Mouse (Mus musculus): ENCODE measurements around the gene Egfl6. TPM values are rescaled to one million over a fixed set of nuclear protein-coding genes. Genes with fewer than 3 reads are reported as not detected.

Gene Egfl6
- total RNA-seq (2023) = under 1 TPM; 0.86 to 0.96 TPM

GRCm38 (mm10) chrX:166584947-166585824 lies at the start of gene Egfl6:
Gene Egfl6 (minus strand): TSS chrX:166585720.

GRCm38 (mm10) chrX:166518345-166518744 lies 67.2 kb downstream of the Egfl6 start, which contains the start of gene Tceanc:
Gene Tceanc (minus strand): TSS chrX:166518567.

GRCm38 (mm10) chrX:166479365-166479983 lies 106.0 kb downstream of the Egfl6 start, which contains the start of gene Rab9:
Gene Rab9 (minus strand): TSS chrX:166479867.

Other genes with a start within 250 kb of the Egfl6 start
- gene Trappc2, start 145.1 kb downstream of the Egfl6 start, total RNA-seq (2023) = 10 to 100 TPM in 1 of 2 experiments, 1 to 10 TPM in 1; 7.1 to 11.4 TPM
- gene Ofd1, start 145.0 kb downstream of the Egfl6 start, total RNA-seq (2023) = 10 to 100 TPM; 15.5 to 18.6 TPM
- gene Rab9, start 105.9 kb downstream of the Egfl6 start, total RNA-seq (2023) = 10 to 100 TPM; 19.0 to 22.3 TPM
- 1 to 10 TPM; 7.5 to 9.9 TPM for gene Tceanc, start 67.2 kb downstream of the Egfl6 start, total RNA-seq (2023)